Mouse (Mus musculus) liver, adult (tissue): ENCODE measurements at regions not wholly inside any gene's neighbourhood (a gene's known extent, or its start where the extent isn't known, plus 50 kb on each side); places are given as distances from the start of the nearest gene placed in this dataset.

Experiments
- GATA4 ChIP-seq: IDR thresholded peaks from 2 replicates; pipeline ENCODE4 v1.6.1; 2014; ENCODE audit warnings: mild to moderate bottlenecking, low read length; ENCODE audit not compliant: insufficient replicate concordance

DNA sequence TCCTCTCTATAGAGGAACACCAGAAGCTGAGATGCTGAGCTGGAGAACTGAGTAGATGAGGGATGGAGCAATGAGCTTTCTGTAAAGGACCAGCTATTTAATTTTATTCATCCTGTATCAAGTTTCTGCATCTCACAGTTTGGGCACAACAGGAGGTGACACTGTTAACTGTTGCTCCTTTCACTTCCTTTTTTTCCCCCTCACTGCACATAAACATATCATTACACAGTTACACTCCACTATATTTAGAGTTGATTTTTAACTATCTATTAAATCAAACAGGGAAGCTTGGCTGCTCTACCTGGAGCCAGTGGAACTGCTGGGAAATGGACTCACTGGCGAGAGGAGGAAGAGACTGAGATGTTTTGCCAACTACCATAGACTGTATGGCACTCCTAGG, 509.4 kb downstream of the Rnf144a start:
- TF ChIP-seq GATA4, result no peak

DNA sequence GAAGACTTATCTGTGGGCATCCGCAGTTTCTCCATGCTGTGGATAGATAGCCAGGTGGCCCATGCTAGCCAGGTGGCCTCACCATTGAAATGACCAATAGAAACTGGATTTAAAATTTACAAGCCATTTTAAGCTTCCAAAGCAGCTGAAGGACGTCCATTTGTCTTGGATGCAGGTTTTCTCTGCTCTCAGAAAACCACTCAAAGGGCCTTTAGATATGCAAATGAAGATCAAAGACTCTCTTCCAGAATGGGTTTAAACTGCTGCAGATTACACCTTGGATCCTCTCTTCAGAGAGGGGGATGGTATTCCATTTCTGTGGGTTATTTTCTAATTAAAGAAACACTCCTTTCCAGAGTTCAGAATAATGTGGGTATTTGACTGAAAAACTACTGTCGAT, 518.5 kb downstream of the Rnf144a start:
- no peak for TF ChIP-seq GATA4

DNA sequence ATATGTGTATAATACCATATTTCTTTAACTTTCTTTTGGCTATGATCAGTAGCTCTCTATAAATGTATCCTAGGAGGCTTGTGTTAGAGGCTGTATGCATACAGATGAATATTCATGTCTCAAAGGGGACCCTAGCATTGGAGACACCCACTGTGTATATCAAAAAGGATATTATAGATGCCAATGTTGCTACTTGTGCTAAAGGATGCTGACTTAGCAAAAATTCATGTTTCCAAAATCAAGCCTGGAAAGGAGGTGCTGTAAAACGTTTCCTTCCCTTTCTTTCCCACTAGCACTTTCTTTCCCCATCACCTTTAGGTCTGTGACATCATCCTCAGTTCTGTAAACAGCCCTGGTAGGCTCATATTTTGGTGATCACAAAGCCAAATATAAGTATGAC, 519.4 kb downstream of the Rnf144a start:
- TF ChIP-seq GATA4, result no peak

DNA sequence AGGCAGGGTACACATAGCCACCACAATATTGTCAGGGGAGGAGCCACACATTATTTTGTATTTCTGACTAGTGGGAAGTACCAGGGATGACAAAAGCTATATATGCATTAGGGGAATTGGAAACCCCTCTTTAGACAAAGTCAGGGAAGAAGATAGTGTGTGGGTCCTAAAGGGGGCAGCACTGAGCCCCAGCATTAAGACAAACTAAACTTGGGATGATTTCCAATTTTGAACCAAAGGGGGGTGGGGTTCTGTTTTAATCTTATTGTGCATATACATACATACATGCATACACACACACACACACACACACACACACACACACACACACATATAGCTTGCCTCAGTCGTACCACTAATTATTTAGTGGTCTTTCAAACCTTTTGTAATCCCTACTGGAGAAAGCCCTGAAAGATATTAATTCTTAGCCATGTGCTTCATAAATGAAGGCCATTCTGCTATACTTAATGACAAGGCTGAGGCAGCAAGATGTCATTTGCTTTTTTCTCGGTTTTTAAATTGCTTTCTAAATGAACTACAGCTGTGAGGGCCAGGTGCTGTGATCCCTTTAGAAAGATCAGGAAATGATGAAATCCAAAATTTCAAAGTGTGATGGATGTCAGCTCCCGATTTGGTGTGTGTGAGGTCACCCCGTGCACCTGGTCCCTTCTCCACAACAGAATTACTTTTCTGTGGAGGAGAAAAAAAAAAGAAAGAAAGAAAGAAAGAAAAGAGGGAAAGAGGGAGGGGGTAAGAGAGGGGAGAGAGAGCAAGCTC, 523.5 kb downstream of the Rnf144a start:
- no peak for TF ChIP-seq GATA4

DNA sequence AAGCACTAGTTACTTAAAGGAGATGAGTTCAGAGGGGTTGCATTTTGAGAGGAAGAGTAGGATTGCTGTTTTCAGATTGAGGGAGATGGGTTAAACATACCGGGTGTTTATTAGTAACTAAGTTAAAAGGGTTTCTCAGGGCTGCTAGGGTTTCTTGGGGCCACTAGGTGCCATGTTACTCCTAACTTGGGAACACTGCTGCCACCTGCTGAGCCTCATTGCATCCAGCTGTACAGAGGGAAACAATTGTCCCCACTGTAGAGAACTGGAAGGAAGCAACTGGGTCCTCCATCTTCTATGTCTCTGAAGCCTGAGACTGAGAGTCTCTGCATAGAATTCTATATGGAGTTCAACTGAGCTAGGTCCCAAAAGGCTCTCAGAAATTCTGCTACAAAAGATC, 524.3 kb downstream of the Rnf144a start:
- no peak for TF ChIP-seq GATA4

DNA sequence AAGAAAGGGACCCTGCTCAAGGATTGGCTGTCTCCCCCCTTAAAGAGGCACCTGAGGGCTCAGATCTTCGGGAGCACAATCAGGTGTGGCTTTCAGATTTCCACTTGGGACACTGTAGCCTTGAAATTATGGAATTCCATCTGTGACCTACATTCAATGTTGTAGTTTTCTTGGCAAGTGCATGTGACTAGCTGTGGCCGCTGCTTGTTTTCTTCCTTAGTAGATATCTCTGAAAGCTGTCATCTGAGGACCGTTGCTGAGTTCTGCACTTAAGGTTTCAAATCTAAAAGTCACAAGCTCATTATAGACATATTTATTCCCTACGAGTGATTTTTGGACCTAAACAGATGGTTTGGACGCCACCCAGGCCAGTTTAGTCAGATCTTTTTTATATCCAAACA, 531.3 kb downstream of the Rnf144a start:
- TF ChIP-seq GATA4, result no peak

DNA sequence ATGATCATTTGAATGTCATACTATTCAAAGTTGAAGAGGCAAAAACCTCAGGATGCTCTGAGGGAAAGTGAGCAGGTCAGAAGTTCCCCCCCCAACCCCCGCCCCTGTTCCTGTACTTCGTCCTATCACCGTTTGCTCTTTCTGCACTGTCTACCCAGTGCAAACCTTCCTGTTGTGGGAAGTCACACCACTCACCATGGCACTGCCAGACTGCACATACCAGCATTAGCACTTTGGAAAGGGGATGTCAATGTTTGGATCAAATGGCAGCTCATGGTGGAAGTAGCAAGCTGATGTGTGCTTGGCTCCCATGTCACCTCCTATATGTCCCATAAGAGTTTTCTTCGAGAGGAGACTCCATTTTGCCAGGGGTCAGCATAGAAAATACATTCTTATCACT, 543.2 kb downstream of the Rnf144a start:
- TF ChIP-seq GATA4, result no peak

DNA sequence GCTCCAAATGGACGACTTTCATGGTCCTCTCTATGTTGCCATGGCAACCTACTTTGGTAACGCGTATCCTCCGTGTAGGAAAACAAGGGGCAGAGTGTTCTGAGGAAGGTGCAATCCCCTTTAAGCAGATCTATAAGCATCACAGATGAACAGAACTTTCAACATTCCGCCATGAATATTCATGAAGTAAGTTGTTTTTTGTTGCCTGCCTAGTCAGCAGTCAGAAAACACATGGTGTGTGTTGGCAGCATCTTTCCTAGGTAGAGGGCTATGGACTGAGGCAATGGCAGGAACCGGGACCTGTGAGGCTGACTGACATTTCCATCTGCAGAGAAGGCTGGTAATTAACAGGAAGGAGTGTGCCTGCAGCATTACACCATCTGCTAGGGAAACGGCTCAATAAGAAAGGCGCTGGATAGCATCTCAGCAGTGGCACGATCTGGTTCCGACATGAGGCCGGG, 544.0 kb downstream of the Rnf144a start:
- no peak for TF ChIP-seq GATA4

DNA sequence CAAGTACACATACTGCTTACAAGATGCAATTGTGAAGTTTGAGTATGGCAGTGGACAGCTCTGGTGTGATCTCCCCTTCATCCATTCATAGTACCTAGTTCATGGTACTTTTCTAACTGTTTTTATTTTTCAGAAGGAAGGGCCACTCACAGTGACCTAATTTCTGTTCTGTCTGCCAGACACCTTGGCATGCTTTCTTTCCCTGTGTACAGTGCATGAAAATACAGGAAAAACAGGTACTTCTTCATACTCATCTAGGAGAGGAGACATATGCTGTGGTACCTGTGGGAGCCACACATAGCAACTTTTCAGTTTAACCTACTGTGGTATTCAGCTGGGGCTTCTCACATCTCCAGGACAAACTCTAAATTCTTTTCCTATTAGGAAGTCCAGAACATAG, 545.2 kb downstream of the Rnf144a start:
- TF ChIP-seq GATA4, result no peak

DNA sequence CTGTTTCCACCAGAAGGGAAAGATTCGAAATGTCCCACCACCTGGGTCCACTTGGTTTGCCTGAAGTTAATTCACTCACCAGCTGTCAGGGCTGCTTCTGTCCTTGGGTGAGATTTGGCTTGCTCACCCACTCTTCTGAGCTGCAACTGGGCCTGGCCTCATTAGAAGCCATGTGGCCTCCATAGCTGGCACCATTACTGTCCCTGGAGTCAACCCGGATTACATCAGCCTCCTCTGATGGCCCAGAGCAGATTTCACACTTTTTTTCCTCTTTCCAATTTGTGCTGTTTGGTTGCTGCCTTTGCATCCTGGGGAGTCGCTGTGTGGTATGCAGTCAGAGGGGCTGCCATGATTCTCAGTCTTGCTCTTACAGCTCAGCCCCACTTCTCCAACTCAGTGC, 550.0 kb downstream of the Rnf144a start:
- TF ChIP-seq GATA4, result no peak

DNA sequence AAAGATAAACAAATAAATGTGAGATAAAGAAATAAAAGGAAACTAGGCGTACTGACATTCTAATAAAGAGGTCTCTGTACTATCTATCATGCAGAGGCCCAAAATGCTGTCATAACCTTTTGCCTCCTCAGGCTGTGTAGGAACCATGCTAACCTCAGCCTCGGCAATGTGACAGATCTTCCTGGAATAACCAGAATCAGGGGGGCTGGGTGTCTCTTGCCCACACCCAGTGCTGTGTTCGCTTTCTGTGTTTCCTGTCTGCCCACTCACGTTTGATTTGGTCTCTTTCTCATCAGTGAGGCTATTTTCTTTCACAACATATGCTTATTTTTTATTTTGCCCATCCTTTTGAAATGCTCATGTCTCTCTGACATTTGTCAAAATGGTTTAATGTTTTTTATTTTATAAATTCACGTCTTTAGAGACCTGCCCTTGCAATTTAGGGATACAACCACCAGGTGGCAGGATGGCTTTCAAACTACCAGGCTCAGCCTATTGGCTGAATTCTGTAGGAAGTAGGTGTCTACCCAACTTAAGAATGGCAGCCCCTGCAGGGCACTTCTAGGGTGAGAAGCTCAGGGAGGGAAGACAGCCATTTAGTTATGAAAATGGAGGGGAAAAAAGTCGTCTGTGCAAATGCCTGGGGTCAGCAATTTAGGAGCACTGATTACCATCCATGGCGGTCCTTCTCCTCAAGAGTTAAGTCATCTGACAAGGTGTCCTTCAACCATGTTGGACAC, 550.8 kb downstream of the Rnf144a start:
- TF ChIP-seq GATA4, result no peak

DNA sequence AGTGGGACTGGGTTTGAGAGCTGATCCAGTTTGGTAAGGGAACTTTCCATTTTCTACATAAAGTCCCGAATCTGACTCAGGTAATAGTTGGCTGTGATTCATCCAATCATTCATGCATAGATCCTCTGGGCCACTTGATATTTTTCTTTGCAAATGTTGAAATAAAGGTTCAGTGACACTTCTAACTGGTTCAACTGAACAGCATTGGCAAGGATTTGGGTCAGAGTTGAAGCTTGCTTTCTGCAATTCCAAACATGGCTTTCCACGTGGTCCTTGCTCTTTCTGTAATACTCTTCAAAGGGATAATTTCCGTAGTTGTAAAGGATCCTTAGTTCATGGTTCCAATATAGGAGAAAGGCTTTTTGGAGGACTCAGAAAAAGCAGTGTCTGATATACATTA, 554.0 kb downstream of the Rnf144a start:
- TF ChIP-seq GATA4, result no peak

DNA sequence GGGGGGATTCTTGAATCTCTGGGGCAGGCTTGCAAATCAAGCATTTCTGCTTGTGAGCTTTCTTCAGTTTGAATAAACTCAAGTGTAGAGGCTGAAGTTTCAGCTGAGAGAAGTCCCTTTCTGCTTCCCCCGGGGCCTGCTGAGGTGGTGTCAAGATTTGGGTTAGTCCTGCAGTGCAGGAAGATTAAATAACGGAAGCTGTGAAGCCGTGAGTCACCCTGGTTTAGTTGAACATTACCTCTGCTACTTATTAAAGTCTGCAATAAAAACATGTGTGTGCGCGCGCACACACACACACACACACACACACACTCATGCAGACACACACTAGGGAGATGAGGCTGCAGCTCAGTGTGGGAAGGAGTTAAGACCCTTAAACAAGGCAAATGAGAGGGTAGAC, 556.7 kb downstream of the Rnf144a start:
- no peak for TF ChIP-seq GATA4

DNA sequence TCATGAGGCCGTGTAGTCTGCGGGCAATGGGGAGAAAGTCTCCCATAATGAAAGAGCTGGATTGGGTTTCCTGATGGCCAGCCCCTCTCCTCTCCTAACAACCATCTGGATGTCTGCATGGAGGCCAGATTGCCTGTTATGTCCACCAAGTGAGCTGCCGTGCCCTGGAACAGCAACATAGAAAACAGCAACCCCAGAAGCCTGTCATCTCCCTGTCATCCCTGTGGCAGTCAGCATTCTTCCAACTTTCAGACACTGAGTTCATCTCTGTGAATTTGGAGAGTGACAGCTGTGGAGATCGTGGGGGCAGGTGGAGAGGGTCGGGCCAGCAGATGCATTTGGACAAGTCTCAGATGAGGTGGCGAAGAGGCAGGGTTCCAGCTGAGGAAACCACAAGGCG, 585.0 kb downstream of the Rnf144a start:
- TF ChIP-seq GATA4, result no peak

DNA sequence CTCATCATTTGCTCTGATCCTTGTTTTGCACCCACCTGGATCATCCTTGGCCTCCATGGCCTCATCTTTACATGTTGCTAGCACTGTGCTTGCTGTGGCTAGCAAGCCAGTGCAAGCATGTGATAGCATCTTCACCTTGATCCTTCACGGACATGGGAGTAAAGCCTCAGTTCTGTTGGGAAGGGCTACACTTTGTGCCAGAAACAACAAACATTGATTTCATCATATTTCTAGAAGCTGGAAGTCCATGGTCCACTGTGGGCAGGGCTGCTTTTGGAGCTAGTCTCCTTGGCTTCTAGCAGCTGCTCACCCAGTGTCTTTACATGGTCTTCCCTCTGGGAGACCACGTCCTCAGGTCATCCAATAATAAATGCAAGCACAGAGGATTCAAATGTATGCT, 587.1 kb downstream of the Rnf144a start:
- no peak for TF ChIP-seq GATA4

DNA sequence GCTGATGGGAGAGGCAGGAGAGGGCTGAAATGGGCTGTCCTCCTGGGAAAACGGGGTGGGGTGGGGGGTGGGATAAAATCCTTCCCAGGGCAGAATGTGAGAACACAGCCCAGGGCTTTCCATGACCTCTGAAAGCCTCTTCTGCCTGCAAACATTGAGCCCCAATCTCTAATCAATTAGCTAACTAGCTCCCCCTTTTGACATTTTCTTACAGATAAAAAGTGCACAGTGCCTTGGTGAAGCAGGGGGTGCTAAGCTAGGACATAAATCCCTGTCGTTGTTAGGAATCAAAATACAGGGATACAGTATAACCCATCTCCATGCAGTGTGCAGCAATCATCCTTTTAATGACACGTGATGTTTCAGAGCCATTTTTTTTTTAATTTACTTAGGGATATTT, 588.1 kb downstream of the Rnf144a start:
- no peak for TF ChIP-seq GATA4
